Mouse (Mus musculus) liver, adult 10 weeks (tissue): ENCODE results near the gene Igfn1. TPM values are rescaled to one million over a fixed set of nuclear protein-coding genes. Genes with fewer than 3 reads are reported as not detected.

ENCODE experiments used
- polyA plus RNA-seq: library from polyadenylated mRNA; stranded (reverse); fragments of 350-450 nt; fragmentation: Illumina TruSeq; extraction: RNeasy Lipid Tissue Mini Kit (QIAGEN cat#74804); gene quantifications from one replicate; pipeline ENCODE4 v1.2.3, GENCODE M21; 2014; ENCODE audit warnings: low read depth, low replicate concordance

Gene Igfn1
- polyA plus RNA-seq, result not detected

DNA sequence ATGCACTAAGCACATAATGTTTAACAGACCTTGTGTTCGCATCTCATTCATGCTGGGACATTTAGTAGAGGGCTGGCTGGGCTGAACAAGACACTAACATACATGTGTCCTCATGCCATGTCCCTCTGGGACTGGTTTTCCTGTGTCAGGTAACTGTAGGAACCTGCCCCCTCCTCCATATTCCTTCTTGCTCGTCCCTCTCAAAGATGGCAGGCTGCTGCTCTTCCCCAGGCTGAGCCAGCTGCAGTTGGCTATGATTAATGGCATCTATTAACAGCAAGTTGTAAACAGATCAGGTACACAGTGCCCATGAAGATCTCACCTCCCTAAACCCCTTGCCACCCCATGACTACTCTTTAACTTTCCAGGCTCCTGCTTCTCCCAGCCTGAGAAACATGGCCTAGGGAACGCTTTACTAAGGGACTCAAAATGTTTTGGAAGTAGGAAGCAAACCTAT lies at the start of gene Igfn1:
TSS of gene Igfn1 (minus strand) at position 51 of the 457 bp plus-strand sequence.

DNA sequence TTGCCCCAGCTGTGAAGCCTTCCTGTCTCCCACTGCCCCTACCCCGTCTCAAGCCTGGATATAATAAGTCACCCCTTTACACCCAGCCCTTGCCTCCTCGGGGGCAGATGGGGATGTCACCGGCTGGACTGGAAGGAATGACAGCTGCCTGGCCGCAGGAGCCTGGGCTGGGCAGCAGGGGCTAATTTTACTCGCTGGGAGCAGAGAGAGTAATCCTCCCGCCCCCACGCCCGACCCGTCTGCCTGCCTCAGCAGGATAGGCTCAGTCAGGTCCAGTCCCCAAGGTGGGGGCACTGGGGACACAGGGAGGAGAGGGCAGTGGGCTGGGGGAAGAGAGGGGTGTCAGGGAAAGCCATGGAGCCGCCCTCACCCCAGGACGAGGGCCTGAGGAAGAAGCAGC lies 46.4 kb upstream of the Igfn1 start, which contains the start of gene Cacna1s:
TSS of gene Cacna1s (plus strand) at position 204 of the 400 bp plus-strand sequence.

DNA sequence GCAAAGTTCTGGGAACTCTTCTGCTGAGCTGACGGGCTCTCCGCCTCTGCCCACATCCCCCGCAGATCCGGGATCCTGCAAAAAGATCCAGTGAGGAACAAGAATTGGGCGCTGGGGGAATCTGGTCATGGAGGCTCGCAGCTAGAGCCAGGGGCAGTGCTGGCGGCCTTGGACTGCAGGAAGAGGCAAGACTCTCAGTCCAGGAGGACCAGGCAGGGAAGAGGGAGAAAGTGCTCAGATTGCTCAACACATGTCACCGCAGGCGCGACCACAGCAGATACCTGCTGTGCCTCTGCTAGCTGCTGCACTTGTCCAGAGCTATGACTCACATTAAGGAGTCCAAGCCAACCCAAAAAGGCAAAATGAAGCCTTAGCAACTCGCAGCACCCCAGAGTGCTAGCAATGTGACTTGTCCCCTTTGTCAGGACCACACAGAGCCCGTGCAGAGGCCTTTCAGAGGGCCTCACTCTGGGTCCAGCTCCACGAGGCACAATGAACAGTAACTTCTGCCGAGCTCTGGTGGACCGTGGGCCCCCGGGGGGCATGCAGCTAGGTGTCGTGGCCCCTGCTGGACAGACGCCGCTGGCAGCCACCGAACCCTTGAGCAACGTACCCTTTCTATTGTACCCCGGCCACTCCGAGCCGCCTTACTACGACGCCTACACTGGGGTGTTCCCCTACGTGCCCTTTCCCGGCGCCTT lies 44.3 kb upstream of the Igfn1 start, which contains the start of gene Ascl5:
TSS of gene Ascl5 (plus strand) at position 493 of the 701 bp plus-strand sequence.

DNA sequence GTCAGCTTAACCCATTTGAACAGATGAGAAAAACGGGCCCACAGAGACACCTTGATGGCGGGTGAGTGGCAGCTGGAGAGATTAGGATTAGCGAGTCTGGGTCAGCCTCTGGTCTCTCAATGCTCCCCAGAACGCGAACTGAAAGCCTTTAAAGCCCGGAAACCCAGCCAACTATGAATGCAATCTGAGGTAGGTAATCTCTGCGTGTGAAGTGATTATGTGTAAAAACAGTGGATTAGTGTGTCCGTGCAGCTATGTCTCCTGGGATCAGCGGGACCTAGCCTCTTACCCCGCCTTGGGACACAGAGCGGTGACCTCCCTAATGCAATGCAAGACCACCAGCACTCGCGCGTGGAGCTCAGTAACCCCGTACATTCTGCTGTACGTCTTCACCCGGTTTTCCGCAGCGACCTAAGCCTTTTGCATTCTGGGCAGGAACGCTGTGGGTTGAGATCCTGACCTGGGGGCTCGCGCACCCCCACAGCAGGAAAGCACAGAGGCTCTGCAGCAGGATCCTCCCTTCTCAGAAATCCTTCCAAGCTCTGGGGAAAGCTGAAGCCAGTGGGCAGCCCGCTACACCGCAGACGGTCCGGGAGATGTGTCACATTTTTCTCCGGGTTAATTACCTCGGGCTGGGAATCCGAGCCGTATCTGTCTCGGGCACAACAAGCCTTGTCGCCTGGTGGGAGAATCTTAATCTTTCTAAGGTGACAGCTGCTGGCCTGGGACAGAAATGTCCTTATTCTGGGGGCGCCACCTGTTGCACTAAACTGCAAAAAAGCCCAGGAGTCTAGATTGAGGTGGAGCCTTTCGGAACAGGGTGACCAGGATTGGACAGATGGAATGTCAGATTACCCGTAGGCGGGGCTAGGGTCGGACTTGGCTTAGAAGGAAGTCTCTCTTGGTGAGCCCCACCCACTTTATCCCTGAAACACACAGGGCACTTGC lies 1.3 kb upstream of the Igfn1 start, which contains the start of gene Tmem9:
TSS of gene Tmem9 (plus strand) at position 940 of the 948 bp plus-strand sequence.

DNA sequence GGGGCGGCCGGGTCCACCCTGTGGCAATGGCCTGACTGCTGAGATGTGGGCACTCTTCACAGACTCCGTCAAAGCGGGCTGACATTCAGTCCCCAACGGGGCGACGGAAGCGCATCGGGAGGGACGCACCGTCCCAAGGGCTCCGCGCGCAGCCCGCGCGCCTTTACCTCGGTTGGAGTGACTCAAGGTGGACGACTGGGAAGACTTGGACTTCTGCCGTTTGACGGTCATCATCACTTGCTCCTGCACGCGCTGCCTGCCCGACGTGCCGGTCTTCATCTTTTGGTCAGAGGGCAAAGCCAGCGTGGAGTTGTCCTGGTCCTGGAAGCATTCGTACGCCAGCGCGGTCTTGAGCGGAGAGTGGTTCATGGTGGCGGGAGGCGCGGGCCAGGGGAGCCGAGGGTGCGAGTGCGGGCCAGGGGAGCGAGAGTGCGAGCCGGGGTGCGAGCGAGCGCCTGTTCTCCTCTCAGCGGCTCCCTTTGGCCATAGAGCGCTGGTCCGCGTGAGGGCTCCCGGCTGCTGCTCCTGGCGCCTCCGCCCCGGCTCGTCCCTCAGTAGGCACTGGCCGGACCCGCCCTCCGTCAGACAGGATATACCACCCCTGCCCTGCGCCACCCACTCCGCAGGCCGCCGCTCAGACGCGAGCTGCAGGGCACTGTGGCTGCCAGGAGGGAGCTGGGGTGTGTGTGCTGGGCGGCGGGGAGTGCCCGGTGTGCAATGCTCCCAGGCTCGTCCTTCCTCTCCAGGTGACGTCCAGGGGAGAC lies 87.3 kb downstream of the Igfn1 start, which contains the start of gene Pkp1:
TSS of gene Pkp1 (minus strand) at position 564 of the 764 bp plus-strand sequence.

Other genes with a start within 250 kb of the Igfn1 start
- gene Phlda3, start 240.2 kb downstream of the Igfn1 start, polyA plus RNA-seq, result not detected
- gene Tnni1, start 226.9 kb downstream of the Igfn1 start, polyA plus RNA-seq, result not detected
- 0.29 TPM for gene Lad1, start 187.7 kb downstream of the Igfn1 start, polyA plus RNA-seq
- not detected for gene Tnnt2, start 170.0 kb downstream of the Igfn1 start, polyA plus RNA-seq
- not detected for gene Pkp1, start 87.1 kb downstream of the Igfn1 start, polyA plus RNA-seq
- 2.5 TPM for gene Tmem9, start 1.8 kb upstream of the Igfn1 start, polyA plus RNA-seq
- not detected for gene Ascl5, start 44.5 kb upstream of the Igfn1 start, polyA plus RNA-seq
- not detected for gene Cacna1s, start 46.4 kb upstream of the Igfn1 start, polyA plus RNA-seq
- gene Kif21b, start 125.0 kb upstream of the Igfn1 start, polyA plus RNA-seq, result 0.08 TPM
- gene Mroh3, start 206.5 kb upstream of the Igfn1 start, polyA plus RNA-seq, result not detected
- gene Inava, start 227.9 kb upstream of the Igfn1 start, polyA plus RNA-seq, result not detected